Mouse (Mus musculus): ENCODE measurements at regions not wholly inside any gene's neighbourhood (a gene's known extent, or its start where the extent isn't known, plus 50 kb on each side); places are given as distances from the start of the nearest gene placed in this dataset.
A peak's percentile ranks its signal among the peaks of the same experiment; 100 is the strongest.
"Not testable (repeated sequence)": the region's sequence is repeated elsewhere in the genome, so short reads cannot be mapped to it uniquely, and the experiment has no call there.

DNA sequence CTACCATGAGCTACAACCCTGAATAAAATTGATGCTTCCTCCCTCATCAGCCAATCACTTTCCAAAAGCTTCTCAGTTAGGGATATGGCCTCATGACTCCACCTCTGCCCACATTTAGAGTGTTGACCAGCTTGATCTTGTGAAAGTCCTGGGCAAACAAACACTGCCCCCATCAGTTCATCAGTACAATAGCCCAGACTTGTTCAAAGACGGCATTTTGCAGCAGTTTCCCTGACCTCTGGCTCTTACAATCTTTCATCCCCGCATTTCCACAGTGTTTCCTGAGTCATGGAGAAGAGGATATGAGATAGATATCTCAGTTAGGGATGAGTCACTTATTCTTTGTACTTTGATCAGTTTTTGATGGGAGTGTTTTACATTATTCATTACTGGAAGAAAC lies 203.5 kb upstream of the Asrgl1 start:
- DNase-seq (ENCODE audit: low spot score in 2 of 2), result not testable (repeated sequence)

DNA sequence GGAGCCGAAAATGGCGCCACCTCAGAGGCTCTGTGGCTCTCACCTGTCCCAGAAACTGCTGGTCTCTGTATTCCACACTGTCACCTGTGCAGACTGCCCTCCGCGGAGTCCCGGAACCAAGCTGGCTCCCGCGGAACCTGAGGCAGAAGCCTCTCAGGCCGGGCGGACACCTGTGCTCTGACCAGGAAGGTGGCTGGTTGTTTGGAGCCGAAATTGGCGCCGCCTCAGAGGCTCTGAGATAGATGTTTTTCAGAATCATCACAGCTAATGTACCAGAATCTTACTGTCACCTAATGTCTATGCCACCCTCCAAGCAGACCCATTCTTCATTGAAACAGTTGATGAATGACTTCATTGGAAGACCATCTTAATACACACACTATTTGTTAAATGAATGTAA lies 202.0 kb upstream of the Asrgl1 start:
- DNase-seq (ENCODE audit: low spot score in 2 of 2), result not testable (repeated sequence)

DNA sequence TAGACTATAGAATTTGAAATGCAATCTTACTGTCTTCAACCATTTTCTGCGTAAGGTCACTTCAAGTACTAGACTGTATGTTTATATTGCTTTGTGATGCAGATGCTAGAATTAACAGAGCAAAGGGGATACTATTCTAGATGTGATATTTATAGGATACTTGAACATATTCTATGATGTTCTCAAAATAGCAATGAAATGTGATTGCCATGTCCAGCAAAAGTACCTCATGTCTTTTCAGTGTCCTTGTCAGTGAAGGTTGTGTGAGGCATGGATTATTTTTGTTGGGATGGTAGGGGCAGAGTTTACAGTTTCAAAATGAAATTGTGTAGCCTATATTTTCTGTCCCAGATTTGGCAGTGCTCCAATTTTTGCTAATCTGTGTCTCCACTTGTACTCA lies 182.5 kb upstream of the Asrgl1 start:
- DNase-seq (ENCODE audit: low spot score in 2 of 2), result not testable (repeated sequence)

DNA sequence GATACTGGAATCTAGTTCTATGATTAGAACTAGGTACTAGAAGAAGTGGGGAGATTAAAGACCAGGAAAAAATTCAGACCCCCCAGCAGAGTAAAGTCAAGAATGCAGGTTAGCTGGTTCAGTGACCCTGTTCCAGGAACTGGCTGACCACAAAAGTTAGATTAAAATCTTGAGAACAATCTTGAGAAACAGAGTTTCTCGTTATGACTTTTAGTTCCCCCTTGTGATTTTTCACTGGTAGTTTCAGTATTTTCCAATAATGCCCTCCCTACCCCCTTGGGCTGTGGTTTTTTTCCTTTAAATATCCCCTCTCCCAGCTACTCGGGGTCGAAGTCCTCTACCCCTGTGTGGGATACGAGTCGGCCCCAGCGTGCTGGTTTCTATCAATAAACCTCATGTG lies 180.7 kb upstream of the Asrgl1 start:
- not testable (repeated sequence) for DNase-seq (ENCODE audit: low spot score in 2 of 2)

DNA sequence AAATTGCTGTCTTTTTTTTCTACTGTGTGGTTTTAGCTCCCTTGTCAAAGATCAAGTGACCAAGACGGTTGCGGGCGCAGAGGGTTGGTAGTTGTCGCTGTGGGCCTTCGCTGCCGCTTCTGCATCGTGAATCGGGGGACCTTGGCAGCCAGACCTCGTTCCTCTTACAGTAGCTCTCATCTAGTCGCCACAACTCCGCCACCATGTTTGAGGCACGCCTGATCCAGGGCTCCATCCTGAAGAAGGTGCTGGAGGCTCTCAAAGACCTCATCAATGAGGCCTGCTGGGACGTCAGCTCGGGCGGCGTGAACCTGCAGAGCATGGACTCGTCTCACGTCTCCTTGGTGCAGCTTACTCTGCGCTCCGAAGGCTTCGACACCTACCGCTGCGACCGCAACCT lies 147.7 kb upstream of the Asrgl1 start:
- peak; percentile 0 to 1 for DNase-seq (ENCODE audit: low spot score in 2 of 2)

DNA sequence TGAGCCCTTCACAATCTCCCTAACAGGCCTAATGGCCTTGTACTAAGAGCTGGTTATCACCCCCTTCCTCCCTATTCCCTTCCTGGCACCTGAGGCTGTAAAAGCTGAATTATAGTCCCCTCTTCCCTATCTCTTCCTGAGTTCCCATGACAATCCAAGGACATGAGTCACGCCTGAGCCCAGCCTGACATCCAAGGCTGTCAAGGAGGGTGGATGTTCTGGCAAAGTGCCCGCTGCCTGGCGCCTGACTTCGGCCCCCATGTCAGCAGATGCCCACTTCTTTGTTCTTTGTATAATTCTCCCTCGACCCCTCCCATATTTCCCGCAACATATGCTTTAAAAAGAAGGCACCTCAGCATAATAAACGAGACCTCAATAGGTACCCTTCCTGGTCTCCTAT lies 99.2 kb upstream of the Asrgl1 start:
- not testable (repeated sequence) for DNase-seq (ENCODE audit: low spot score in 2 of 2)

All from right cerebral cortex, postnatal 36 days (tissue).